In the genomic region with DNA sequence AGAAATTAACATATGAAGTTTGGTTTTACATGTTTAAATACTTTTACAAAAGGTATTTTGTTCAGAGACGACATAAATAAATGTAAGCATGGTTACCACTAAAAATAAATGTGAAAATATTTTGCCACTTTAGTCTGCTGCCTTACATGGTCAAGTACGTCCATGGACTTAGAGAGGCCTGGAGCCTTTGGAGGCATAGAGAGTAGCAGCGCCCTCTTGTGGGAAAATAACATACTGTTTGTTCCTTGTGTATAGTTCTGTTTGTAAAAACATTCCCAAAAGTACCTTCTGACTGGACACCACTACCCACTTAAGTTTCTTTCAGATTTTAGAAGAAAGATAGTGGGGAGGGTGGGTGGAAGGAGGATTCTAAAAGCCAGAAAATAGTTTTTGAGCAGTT, we compare ENCODE assay signal across 8 mouse cellular contexts. TPM values are rescaled to one million over a fixed set of nuclear protein-coding genes. Genes with fewer than 3 reads are reported as not detected.
A peak's percentile ranks its signal among the peaks of the same experiment; 100 is the strongest.
DNase-seq lines count a peak whose midpoint lies in the region; ATAC-seq lines count a peak whose summit lies in the region.

No protein-coding gene starts in this region.

- intact Hi-C loops in left cerebral cortex, postnatal 14 days (cut with DNase I), result no loop called here

- H3K27me3 ChIP-seq in neural tube, embryonic 15.5 days (replicated peaks), result no peaks in the 10 kb centered on the region

- no peak overlapping the region for H3K27ac ChIP-seq in neural tube, embryonic 15.5 days (replicated peaks)

- no peak for ATAC-seq in neural tube, embryonic 15.5 days (ENCODE audit: low FRiP score)

- no peak overlapping the region for H3K4me3 ChIP-seq in neural tube, embryonic 15.5 days (replicated peaks)

- no peaks in the 10 kb centered on the region for H3K9me3 ChIP-seq in neural tube, embryonic 15.5 days (replicated peaks)

- H3K9ac ChIP-seq in neural tube, embryonic 15.5 days (replicated peaks), result no peak overlapping the region

- peaks cover 37% of the 10 kb centered on the region for H3K4me1 ChIP-seq in neural tube, embryonic 15.5 days

- H3K36me3 ChIP-seq in neural tube, embryonic 15.5 days, result peaks cover 25% of the 10 kb centered on the region

- DNase-seq in cerebellum, adult 8-10 months, result peak; percentile 30
- no peak for DNase-seq in cerebellum, adult 11-12 months
- peak; percentile 62 to 70 for DNase-seq in left cerebral cortex, postnatal 14 days (ENCODE audit: low spot score in 2 of 2)
- no peak for DNase-seq in left cerebral cortex, adult 11 months (ENCODE audit: low spot score)
- peak; percentile 72 for DNase-seq in ES-CJ7 (ENCODE audit: low read depth, low spot score)
- peak; percentile 83 for DNase-seq in embryo, embryonic 10 days (ENCODE audit: low spot score)
- DNase-seq in lung, postnatal 36 days, result peak; percentile 87

- H3K4me2 ChIP-seq in neural tube, embryonic 15.5 days, result no peak overlapping the region

- WGBS in neural tube, embryonic 15.5 days, result 37% methylated on average over 3 of the region's 3 CpGs

RNA-seq across cellular contexts. Expression of a gene that starts 34.0 kb away (rescaled TPM):
- total RNA-seq in left cerebral cortex, postnatal 14 days (2021), result 10 to 100 TPM; 71.3 to 71.8 TPM
- polyA plus RNA-seq in neural tube, embryonic 15.5 days (2015; fragmentation: Nextera tagmentation; extraction: Ambion mirVana), result 95.8 and 103 TPM in 2 replicates

RNA-seq across cellular contexts. Expression of a gene that starts 52.6 kb away (rescaled TPM):
- 10 to 100 TPM; 62.1 to 66.1 TPM for total RNA-seq in left cerebral cortex, postnatal 14 days (2021)
- polyA plus RNA-seq in neural tube, embryonic 15.5 days (2015; fragmentation: Nextera tagmentation; extraction: Ambion mirVana), result 15.2 and 18.3 TPM in 2 replicates

Comparison
In these comparisons a context has a peak if more than half of its experiments do, and no peak if none do; other contexts are left out.
1. DNase-seq: peak in cerebellum, adult 8-10 months (single experiment), left cerebral cortex, postnatal 14 days (2 of 2), ES-CJ7 (single experiment), embryo, embryonic 10 days (single experiment) and lung, postnatal 36 days (single experiment); none in cerebellum, adult 11-12 months (single experiment) and left cerebral cortex, adult 11 months (single experiment).